Mouse (Mus musculus): ENCODE measurements at regions not wholly inside any gene's neighbourhood (a gene's known extent, or its start where the extent isn't known, plus 50 kb on each side); places are given as distances from the start of the nearest gene placed in this dataset.
"Not testable (repeated sequence)": the region's sequence is repeated elsewhere in the genome, so short reads cannot be mapped to it uniquely, and the experiment has no call there.

- DNase-seq (ENCODE audit: low spot score) = no peak
Measured at GRCm38 (mm10) chr2:72615869-72616268, 139.9 kb downstream of the Cdca7 start.

DNA sequence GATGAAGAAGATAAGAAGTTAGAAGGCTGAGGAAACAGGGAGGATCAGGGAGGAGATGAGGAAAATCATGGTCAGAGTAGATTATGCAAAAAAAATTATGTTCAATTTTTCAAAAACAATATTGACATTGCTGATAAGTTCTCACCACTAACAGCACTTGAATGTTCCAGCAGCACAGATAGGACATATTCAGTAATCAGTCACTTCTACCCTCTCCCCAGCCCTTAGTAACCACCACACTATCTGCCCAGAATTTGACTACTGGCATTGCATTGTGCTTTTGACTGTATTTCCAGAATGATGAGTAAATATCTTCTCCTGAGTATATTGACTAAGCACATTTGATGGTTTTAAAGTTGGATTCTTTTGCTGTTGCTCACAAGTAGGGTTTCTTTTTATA lies 140.5 kb downstream of the Cdca7 start:
- no peak for DNase-seq (ENCODE audit: low spot score)

DNA sequence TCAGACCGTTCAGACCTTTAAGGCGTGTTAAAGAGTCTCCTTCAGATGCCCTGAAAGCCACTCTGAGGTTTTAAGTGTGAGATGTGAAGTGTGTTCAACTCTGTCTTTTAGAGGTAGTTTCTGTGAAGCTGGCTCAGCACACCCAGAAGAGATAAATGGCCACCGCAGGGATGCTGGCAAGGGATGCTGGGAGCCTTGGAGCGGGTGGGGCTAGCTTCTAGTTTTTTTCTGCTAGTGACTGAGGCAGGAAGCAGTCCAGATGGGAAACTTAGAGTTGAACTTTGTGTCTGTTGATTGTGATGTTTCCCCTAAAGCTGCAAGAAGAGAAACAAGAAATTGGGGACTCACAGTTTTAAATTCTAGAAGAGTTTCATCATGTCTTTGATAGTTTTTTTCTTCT lies 143.5 kb downstream of the Cdca7 start:
- no peak for DNase-seq (ENCODE audit: low spot score)

- no peak for DNase-seq (ENCODE audit: low spot score)
Measured at GRCm38 (mm10) chr2:72620182-72620652, 144.3 kb downstream of the Cdca7 start.

DNA sequence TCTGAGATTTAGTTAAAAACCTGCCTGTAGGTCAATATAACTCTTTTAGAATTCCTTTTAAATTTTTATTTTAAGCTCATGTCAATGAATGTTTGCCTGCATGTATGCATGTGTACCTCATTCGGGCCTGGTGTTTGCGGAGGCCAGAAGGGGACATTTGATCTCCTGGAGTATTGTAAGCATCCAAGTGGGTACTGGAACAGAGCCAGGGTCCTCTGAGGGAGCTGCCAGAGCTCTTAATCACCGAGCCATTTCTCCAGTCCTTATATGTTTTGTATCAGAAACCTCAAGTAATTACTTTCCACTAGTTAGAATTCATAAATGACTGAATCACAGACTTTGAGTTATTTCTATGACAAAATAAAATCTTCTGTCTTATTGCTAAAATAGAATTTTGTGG lies 152.0 kb downstream of the Cdca7 start:
- DNase-seq (ENCODE audit: low spot score) = no peak

DNA sequence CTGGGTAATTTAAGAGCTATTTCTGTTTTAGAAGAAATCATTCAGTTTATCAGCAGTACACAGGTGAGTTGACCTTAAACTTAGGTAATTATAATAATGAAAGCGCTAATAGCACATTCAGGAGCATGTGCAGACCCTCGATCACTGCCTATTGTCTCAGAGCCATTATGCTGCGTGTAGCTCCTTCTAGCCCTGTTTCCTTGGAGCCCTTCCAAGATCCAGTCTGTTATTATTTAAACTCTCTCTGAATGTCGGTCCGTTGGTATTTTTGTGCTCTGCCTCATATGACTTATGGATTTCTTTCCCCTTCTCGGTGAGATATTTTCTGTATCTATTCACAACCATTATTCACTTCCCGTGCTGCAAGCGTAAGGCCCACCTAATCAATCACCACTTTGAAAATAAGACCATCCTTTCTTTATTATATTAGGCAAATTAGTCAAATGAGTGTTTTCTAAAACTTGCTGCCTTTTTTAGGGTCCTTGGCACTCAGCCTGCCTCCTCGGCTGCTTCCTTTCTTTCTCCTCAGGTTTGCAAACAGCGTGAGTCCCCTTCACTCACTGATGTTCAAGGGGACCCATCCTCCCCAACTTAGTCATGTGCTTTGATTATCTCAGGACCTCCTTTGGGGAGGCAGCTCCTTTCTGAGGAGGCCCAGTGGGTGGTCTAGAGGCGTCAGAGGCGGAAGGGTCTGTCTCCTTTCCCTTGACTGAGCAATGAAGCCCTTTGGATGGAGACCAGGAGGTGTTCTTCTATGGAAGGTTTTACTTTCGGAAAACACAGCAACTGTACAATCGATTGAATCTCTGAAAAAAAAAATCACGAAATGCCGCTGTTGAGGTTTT lies 152.9 kb downstream of the Cdca7 start:
- no peak for DNase-seq (ENCODE audit: low spot score)

- DNase-seq (ENCODE audit: low spot score) = no peak
Measured at GRCm38 (mm10) chr2:72629691-72630461, 153.9 kb downstream of the Cdca7 start.

DNA sequence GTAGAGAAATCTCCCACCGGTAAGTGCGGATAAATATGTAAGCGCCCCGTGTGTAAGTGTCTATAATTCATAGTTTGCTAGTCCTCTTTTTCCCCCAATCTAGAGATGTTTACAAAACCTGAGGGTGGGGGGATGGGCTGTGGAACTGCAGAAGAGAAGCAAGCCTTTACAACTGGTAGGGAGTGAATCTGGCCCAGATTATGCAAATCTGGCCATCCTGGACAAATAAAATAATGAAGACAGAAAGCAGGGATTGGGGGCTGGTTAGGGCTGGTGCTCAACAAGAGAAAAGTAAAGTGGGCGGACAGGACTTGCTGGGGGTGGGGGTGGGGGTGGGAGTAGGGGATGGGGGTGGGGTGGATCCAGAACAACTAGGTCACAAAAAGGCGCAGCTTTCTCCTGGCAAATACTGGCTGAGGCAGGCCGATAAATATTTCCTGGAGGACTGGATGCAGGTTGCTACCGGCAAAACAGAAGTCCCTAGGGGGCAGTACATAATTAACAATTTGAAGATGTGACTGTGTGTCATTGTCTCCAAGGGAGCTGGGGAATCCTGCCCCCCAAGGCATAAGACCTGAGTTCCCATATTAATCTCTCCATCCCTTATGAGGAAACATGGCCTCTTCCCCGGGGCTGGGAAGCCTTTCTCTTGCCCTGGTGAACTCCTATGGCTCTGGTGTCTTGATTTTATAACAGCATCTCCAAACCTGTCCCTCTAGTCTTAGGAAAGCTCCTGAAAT lies 162.1 kb downstream of the Cdca7 start:
- no peak for DNase-seq (ENCODE audit: low spot score)

DNA sequence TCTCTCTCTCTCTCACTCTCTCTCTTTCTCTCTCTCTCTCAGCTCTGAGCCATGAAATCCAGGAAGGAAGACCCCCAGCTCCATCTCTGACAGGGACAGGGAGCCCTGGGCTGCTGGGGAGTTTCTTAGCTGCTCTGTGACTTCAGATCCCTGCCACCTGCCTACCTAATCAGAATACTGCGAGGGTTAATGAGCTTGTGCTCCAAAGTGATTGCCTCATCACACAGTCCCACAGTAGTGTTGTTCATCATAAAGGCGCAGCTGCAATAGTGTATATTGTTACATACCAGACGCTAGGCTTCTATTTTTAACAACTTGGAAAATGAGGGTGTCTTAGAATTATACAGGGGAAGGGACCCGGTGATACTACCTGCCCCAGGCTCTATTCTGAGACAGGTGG lies 163.1 kb downstream of the Cdca7 start:
- DNase-seq (ENCODE audit: low spot score) = no peak

DNA sequence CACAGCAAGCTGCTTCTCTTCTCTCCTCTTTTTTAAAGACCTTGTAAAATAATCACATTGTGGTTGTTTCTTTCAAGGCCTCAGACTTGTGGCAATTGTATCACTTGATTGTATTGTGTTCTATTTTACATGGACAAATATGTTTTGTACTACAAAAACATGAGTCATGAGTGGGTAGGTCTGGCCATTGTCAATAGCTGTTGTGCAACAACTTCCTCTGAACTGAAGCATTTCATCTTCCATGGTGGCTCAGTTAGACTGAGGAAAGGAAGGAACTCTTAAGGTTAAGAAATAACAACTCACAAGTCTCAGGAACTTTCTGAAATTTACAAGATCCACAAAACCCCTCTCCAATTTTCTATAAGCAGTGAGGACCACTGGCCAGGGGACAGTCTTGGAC lies 165.3 kb downstream of the Cdca7 start:
- DNase-seq (ENCODE audit: low spot score) = no peak

GRCm38 (mm10) chr2:72644151-72644843 lies 168.3 kb downstream of the Cdca7 start:
- DNase-seq (ENCODE audit: low spot score) = no peak

GRCm38 (mm10) chr2:72647642-72648041 lies 171.7 kb downstream of the Cdca7 start:
- DNase-seq (ENCODE audit: low spot score) = no peak

GRCm38 (mm10) chr2:72648294-72648693 lies 172.3 kb downstream of the Cdca7 start:
- no peak for DNase-seq (ENCODE audit: low spot score)

DNA sequence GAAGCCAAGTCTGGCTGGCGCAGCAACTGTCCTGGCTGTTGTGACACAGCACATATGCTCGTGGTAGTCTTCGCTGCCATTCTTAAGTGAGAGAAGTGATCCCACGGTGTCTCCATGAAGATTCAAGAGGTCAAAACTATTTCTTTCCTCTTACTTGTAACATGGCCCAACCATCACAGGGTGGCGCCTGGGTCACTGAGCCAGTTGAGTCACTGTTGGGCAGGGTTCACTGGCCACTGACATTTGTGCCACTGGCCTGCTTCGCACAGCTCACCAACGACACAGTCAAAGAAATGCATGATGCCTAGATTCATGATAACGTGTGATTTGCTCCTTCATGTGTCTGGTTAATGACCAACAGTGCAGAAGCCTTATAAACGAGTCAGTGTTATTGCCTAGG lies 179.9 kb downstream of the Cdca7 start:
- no peak for DNase-seq (ENCODE audit: low spot score)

DNA sequence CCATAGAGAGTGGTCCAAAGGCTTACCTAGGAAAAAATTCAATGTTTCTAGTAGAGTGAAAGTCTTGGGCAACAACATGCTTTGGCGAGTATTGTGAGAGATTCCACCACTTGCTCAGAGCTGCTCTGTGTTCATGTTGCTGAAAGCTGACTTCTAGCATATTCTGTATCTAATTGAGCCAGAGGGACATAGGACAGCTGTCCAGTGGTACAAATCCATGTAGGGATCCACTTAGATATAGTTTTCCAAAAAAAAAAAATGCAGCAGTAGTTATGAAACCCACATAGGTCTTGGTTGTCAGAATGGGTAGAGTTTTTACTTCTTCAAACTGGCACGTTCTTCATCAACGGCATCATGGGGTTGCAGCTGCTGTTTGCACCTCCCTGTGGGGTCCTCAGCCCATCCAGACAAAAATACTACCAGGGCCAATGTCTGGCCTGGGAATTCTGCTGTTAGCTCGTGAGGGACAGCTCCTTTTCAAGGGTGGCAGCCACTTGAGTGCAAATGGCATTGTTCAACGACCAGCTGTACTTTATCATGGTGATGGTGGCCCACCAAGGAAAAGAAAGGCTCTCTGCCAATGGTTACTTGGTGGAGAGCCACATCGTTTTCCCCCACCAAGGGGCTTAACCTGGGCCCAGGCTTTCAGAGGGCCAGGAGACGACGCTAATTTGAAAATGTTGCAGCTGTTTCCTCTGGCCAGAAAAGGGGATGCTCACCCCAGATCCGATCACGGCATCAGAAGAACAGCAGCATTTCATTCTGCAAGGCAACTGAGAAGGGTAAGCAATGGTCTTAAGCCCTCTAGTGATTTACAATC lies 181.4 kb downstream of the Cdca7 start:
- DNase-seq (ENCODE audit: low spot score) = no peak

DNA sequence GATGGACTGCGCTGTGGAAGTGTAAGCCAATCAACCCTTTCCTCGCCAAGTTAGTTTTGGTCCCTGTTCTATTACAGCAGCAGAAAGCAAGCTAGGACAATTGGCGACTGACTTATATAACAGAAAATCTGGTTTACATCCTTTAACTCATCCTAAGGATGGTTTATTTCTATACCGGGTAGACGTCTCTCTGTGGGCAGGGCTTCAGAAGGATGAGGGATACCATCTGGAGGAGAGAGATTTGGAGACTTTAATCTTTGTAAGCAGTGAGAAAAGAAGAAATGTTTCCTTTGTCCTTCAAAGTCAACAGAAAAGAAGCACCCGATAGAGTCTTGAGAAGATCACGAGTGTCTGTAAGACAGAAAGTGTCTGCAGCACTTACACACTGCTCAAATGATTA lies 186.4 kb downstream of the Cdca7 start:
- no peak for DNase-seq (ENCODE audit: low spot score)

GRCm38 (mm10) chr2:72662979-72663780 lies 187.2 kb downstream of the Cdca7 start:
- DNase-seq (ENCODE audit: low spot score) = no peak

DNA sequence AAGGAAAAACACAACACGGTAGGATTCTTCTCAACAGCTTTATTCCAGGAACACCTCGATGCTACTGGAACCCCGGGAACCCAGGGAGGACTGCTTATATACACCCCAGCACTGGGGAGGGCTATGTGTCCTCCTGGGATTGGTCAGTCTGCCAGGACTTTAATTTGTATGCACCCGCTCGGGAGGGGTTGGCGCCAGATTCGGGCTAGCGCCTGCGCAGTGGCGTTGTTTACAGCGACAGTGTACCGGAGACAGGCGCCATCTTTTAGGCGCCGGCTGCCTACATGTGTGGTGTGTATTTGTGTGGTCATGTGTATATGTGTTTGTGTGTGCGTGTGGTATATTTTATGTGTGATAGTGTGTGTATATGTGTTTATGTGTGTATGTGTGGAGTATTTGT lies 191.4 kb downstream of the Cdca7 start:
- DNase-seq (ENCODE audit: low spot score) = not testable (repeated sequence)

Data from thymus, postnatal 0 days (tissue).